Mouse (Mus musculus): ENCODE measurements around the gene Psmb6. TPM values are rescaled to one million over a fixed set of nuclear protein-coding genes. Genes with fewer than 3 reads are reported as not detected.

Psmb6 gene
- total RNA-seq, 1 experiment, result 612 TPM

DNA sequence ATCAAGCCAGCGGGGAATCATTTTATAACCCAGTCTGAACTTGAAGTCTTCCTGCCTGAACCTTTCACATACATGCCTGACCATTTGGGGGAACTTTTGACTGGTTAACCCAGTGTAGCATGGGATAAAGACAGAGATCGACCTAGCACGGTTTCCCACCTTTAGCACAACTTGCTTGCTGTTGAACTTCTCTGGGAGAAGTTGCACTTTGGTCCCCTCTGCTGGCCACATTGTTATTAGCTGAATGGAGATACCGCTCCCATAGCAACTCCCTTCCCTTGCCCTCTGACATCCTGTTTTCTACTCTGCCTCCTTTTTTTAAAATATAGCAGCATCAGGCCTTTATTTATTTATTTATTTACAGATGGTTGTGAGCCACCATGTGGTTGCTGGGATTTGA, 18.8 kb upstream of the Psmb6 start:
- H3K9me3 ChIP-seq (ENCODE audit: control insufficient read depth, insufficient read depth, low read depth, low read length), result no peaks in the 10 kb centered on the region
- H3K9ac ChIP-seq (ENCODE audit: insufficient read depth, low read depth, low read length, poor library complexity, severe bottlenecking), result no peak overlapping the region
- DNase-seq (ENCODE audit: low read depth, low spot score), result no peak
- TF ChIP-seq ZNF384 (IDR thresholded peaks at IDR 0.05; ENCODE audit: low read depth, low read length) (no peak), MAFK (IDR thresholded peaks at IDR 0.05; ENCODE audit: insufficient read depth, low read depth, low read length) (no peak), HCFC1 (IDR thresholded peaks at IDR 0.05; ENCODE audit: borderline replicate concordance, insufficient read depth, low read length) (no peak), ZC3H11A (IDR thresholded peaks at IDR 0.05; ENCODE audit: borderline replicate concordance, low read depth, low read length) (no peak), CHD2 (IDR thresholded peaks at IDR 0.05; ENCODE audit: low read depth, low read length) (no peak)
- H3K4me1 ChIP-seq (ENCODE audit: control insufficient read depth in 2 of 2, insufficient read depth in 2 of 2, low read length in 2 of 2, poor library complexity in 1 of 2), result peaks cover 0 to 16% of the 10 kb centered on the region in 2 experiments; a peak in 2 of 4 replicates
- in situ Hi-C loops (cut with MboI; ENCODE audit: low sequenced_read_pairs in 2 of 2, unreplicated experiment in 2 of 2), result no loop called here
- H3K36me3 ChIP-seq (ENCODE audit: control insufficient read depth, insufficient read depth, low read length, poor library complexity, severe bottlenecking), result no peaks in the 10 kb centered on the region
- no peak overlapping the region for H3K27ac ChIP-seq (ENCODE audit: insufficient read depth, low read depth, low read length, poor library complexity, severe bottlenecking)
- H3K4me3 ChIP-seq (ENCODE audit: insufficient read depth in 1 of 2, low read depth in 1 of 2, low read length in 2 of 2, poor library complexity in 1 of 2, severe bottlenecking in 1 of 2), result no peak overlapping the region

DNA sequence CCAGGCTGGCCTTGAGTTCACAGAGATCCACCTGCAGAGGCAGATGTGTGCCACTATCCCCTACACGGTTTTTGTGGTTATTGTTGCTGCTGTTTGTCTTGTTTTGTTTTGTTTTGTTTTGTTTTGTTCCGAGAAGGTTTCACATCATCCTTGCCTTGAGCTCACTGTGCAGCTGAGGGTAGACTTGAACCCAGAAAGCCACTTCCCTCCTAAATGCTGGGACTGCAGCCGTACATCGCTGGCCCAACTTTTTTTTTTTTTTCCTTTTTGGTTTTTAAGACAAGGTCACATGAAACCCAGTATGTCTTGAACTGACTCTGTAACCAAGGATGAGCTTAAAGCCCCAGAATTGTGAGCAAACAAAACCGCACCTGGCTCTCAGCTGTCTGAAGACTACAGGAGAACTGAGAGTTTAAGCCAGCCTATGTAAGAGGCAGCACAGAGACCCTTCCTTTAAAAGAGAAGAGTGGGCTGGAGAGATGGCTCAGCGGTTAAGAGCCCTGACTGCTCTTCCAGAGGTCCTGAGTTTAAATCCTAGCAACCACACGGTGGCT, 18.1 kb upstream of the Psmb6 start:
- TF ChIP-seq MAFK (IDR thresholded peaks at IDR 0.05; ENCODE audit: insufficient read depth, low read depth, low read length), result no peak
- no peak for TF ChIP-seq ZC3H11A (IDR thresholded peaks at IDR 0.05; ENCODE audit: borderline replicate concordance, low read depth, low read length)
- no peak for TF ChIP-seq ZNF384 (IDR thresholded peaks at IDR 0.05; ENCODE audit: low read depth, low read length)
- no peak for TF ChIP-seq HCFC1 (IDR thresholded peaks at IDR 0.05; ENCODE audit: borderline replicate concordance, insufficient read depth, low read length)
- no peak for TF ChIP-seq CHD2 (IDR thresholded peaks at IDR 0.05; ENCODE audit: low read depth, low read length)
- in situ Hi-C loops (cut with MboI; ENCODE audit: low sequenced_read_pairs in 2 of 2, unreplicated experiment in 2 of 2), result no loop called here

DNA sequence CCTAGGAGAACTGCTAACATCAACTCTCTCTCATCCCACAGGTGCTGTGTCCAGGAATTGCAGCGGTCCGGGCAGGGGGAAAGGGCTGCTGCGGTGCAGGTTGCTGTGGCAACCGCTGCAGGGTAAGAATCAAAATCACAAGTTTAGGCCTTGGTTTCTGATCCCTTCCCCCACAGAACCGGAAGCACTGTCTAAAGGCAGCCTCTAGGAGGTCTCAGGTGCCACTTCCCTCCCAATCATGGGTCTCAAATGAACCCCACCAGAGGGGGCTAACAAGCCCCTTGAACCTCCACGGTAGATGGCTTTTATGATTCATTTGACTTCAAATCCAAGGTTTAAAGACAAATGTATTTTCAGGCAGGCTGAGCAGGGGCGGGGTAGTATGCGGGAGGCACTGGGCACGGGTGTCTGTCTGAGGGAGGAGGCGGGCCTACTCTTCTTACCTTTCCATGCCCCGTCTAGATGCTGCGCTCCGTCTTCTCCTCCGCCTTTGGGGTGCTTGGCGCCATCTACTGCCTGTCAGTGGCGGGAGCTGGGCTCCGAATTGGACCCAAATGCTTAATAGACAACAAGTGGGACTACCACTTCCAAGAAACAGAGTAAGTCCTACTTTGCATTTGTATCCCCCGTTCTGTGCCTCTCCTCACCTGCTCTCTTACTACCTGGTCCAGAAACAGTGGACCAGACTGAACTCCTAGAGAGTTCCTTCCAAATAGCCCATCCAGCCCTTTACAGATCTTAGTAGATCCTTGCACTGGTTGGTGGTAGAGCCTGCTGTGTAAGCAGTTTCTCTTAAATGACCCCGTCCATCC, 15.2 kb upstream of the Psmb6 start:
- Histone ChIP-seq H3K4me1 (ENCODE audit: control insufficient read depth in 2 of 2, insufficient read depth in 2 of 2, low read length in 2 of 2, poor library complexity in 1 of 2) (peaks cover 0 to 18% of the 10 kb centered on the region in 2 experiments; a peak in 1 of 4 replicates), H3K4me3 (ENCODE audit: insufficient read depth in 1 of 2, low read depth in 1 of 2, low read length in 2 of 2, poor library complexity in 1 of 2, severe bottlenecking in 1 of 2) (peak overlapping the region; percentile 41 to 48; a peak in 3 of 4 replicates), H3K27ac (ENCODE audit: insufficient read depth, low read depth, low read length, poor library complexity, severe bottlenecking) (no peak overlapping the region), H3K36me3 (ENCODE audit: control insufficient read depth, insufficient read depth, low read length, poor library complexity, severe bottlenecking) (no peaks in the 10 kb centered on the region), H3K9me3 (ENCODE audit: control insufficient read depth, insufficient read depth, low read depth, low read length) (no peaks in the 10 kb centered on the region), H3K9ac (ENCODE audit: insufficient read depth, low read depth, low read length, poor library complexity, severe bottlenecking) (peak overlapping the region; percentile 47; the same call in 1 of the 2 replicates)
- TF ChIP-seq ZC3H11A (IDR thresholded peaks at IDR 0.05; ENCODE audit: borderline replicate concordance, low read depth, low read length) (peak; percentile 38; the same call in 1 of the 2 replicates), MAFK (IDR thresholded peaks at IDR 0.05; ENCODE audit: insufficient read depth, low read depth, low read length) (peak; percentile 69), HCFC1 (IDR thresholded peaks at IDR 0.05; ENCODE audit: borderline replicate concordance, insufficient read depth, low read length) (no peak)
- in situ Hi-C loops (cut with MboI; ENCODE audit: low sequenced_read_pairs in 2 of 2, unreplicated experiment in 2 of 2), result no loop called here
- peak; percentile 77 for DNase-seq (ENCODE audit: low read depth, low spot score)

More for the DNA sequence above, 18.1 kb upstream of the Psmb6 start:
- H3K9ac ChIP-seq (ENCODE audit: insufficient read depth, low read depth, low read length, poor library complexity, severe bottlenecking), result no peak overlapping the region
- no peak for DNase-seq (ENCODE audit: low read depth, low spot score)
- H3K36me3 ChIP-seq (ENCODE audit: control insufficient read depth, insufficient read depth, low read length, poor library complexity, severe bottlenecking), result no peaks in the 10 kb centered on the region
- H3K27ac ChIP-seq (ENCODE audit: insufficient read depth, low read depth, low read length, poor library complexity, severe bottlenecking), result no peak overlapping the region
- no peaks in the 10 kb centered on the region for H3K9me3 ChIP-seq (ENCODE audit: control insufficient read depth, insufficient read depth, low read depth, low read length)
- no peak overlapping the region for H3K4me3 ChIP-seq (ENCODE audit: insufficient read depth in 1 of 2, low read depth in 1 of 2, low read length in 2 of 2, poor library complexity in 1 of 2, severe bottlenecking in 1 of 2)
- H3K4me1 ChIP-seq (ENCODE audit: control insufficient read depth in 2 of 2, insufficient read depth in 2 of 2, low read length in 2 of 2, poor library complexity in 1 of 2), result peaks cover 0 to 18% of the 10 kb centered on the region in 2 experiments; a peak in 2 of 4 replicates

DNA sequence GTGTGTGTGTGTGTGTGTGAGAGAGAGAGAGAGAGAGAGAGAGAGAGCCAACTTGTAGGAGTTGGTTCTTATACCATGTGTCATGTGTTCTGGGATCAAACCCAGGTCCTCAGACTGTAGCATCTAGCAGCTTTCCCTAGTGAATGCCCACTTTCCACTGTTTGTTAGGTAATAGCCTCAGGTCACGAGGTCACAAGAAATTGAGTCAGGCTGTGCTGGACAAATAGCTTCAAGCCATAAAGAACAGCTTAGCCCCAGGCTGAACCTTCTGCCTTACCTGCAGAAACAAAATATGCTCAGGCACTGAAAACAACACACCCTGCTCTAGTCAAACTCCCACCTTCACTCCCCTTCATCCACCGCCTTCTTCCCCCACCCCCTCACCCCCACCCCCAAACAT, 13.9 kb upstream of the Psmb6 start:
- DNase-seq (ENCODE audit: low read depth, low spot score), result no peak
- H3K9ac ChIP-seq (ENCODE audit: insufficient read depth, low read depth, low read length, poor library complexity, severe bottlenecking), result no peak overlapping the region

More for the DNA sequence above, 13.9 kb upstream of the Psmb6 start:
- TF ChIP-seq HCFC1 (IDR thresholded peaks at IDR 0.05; ENCODE audit: borderline replicate concordance, insufficient read depth, low read length), result no peak
- no peak for TF ChIP-seq CHD2 (IDR thresholded peaks at IDR 0.05; ENCODE audit: low read depth, low read length)
- no peak for TF ChIP-seq ZC3H11A (IDR thresholded peaks at IDR 0.05; ENCODE audit: borderline replicate concordance, low read depth, low read length)
- TF ChIP-seq ZNF384 (IDR thresholded peaks at IDR 0.05; ENCODE audit: low read depth, low read length), result no peak
- TF ChIP-seq MAFK (IDR thresholded peaks at IDR 0.05; ENCODE audit: insufficient read depth, low read depth, low read length), result no peak
- Histone ChIP-seq H3K9me3 (ENCODE audit: control insufficient read depth, insufficient read depth, low read depth, low read length) (no peaks in the 10 kb centered on the region), H3K36me3 (ENCODE audit: control insufficient read depth, insufficient read depth, low read length, poor library complexity, severe bottlenecking) (no peaks in the 10 kb centered on the region), H3K4me1 (ENCODE audit: control insufficient read depth in 2 of 2, insufficient read depth in 2 of 2, low read length in 2 of 2, poor library complexity in 1 of 2) (peaks cover 0 to 12% of the 10 kb centered on the region in 2 experiments; a peak in 1 of 4 replicates), H3K27ac (ENCODE audit: insufficient read depth, low read depth, low read length, poor library complexity, severe bottlenecking) (no peak overlapping the region), H3K4me3 (ENCODE audit: insufficient read depth in 1 of 2, low read depth in 1 of 2, low read length in 2 of 2, poor library complexity in 1 of 2, severe bottlenecking in 1 of 2) (no peak overlapping the region)
- in situ Hi-C loops (cut with MboI; ENCODE audit: low sequenced_read_pairs in 2 of 2, unreplicated experiment in 2 of 2), result no loop called here

Data from ES-E14 (cell line).